Mouse (Mus musculus): ENCODE measurements around the gene Ptgr2. TPM values are rescaled to one million over a fixed set of nuclear protein-coding genes. Genes with fewer than 3 reads are reported as not detected.
A peak's percentile ranks its signal among the peaks of the same experiment; 100 is the strongest.
"Not testable (repeated sequence)": the region's sequence is repeated elsewhere in the genome, so short reads cannot be mapped to it uniquely, and the experiment has no call there.

Ptgr2 gene
- polyA plus RNA-seq, 1 experiment from 2014 or later = 28.3 TPM

DNA sequence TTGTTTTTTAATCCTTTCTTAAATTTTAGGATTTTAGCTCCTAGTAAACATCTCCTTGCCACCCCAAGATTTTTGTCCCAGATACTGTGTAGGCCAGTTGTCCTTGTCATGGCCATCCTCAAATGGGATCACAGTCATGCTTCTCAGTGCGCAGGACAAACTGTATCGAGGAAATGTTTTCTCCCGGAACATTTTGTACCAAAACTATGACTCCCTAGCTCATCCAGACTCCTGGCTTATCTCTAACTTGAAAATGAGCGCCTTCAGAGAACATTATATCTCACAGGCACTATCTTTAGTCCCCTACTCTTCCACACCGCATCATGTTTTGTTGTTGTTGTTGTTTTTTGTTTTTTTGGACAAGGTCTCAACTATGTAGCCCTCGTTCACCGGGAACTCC, 31.0 kb downstream of the Ptgr2 start:
- ATAC-seq (ENCODE audit: insufficient read depth, low FRiP score, low read depth) = no peak
- H3K4me2 ChIP-seq = peak overlapping the region; percentile 67
- no peaks in the 10 kb centered on the region for H3K9me3 ChIP-seq
- WGBS = 26% methylated on average over 7 of the region's 7 CpGs
- peaks cover 12% of the 10 kb centered on the region for H3K4me1 ChIP-seq
- peak overlapping the region; percentile 98; the same call in 1 of the 2 replicates for H3K27ac ChIP-seq
- H3K27me3 ChIP-seq (replicated peaks) = no peaks in the 10 kb centered on the region
- peak overlapping the region; percentile 76 for H3K4me3 ChIP-seq (replicated peaks)
- no peaks in the 10 kb centered on the region for H3K36me3 ChIP-seq
- H3K9ac ChIP-seq = no peak overlapping the region

- peak; percentile 95 for ATAC-seq (ENCODE audit: insufficient read depth, low FRiP score, low read depth)
- peak within 1 kb of the TSS; percentile 76 for H3K4me3 ChIP-seq (replicated peaks)
- peak within 1 kb of the TSS; percentile 67 for H3K4me2 ChIP-seq
- H3K36me3 ChIP-seq = no peaks in the 10 kb centered on the region
- peaks cover 15% of the 10 kb centered on the region for H3K4me1 ChIP-seq
- no peaks in the 10 kb centered on the region for H3K27me3 ChIP-seq (replicated peaks)
- H3K9me3 ChIP-seq = no peaks in the 10 kb centered on the region
- peak within 1 kb of the TSS; percentile 93 for H3K9ac ChIP-seq
- H3K27ac ChIP-seq = peak within 1 kb of the TSS; percentile 98
- WGBS = under 1% methylated on average over 76 of the region's 77 CpGs
Measured at GRCm38 (mm10) chr12:84316721-84317621, 31.9 kb downstream of the Ptgr2 start, which contains the start of gene Zfp410. Zfp410 (plus strand) TSS chr12:84316852.

DNA sequence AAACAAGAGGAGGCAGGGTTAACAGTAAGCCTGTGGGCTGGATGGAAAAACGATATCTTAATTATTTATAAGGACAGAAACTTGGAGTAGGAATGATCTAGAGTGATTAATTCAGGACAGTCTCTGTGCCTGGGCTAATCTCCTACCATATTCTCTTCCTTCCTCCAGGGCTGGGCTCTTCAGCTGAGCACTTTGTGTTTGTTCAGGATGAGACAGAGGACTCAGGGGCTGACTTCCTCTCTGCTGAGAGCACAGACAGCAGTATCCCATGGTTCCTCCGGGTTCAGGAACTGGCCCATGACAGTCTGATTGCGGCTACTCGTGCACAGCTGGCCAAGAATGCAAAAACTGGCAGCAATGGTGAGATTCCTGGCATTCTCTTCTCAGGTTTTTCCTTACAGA, 42.1 kb downstream of the Ptgr2 start:
- H3K4me3 ChIP-seq (replicated peaks) = no peak overlapping the region
- no peak overlapping the region for H3K9ac ChIP-seq
- H3K36me3 ChIP-seq = peaks cover 27% of the 10 kb centered on the region
- no peak for ATAC-seq (ENCODE audit: insufficient read depth, low FRiP score, low read depth)
- WGBS = 63% methylated on average over 4 of the region's 4 CpGs
- H3K9me3 ChIP-seq = no peaks in the 10 kb centered on the region
- H3K4me2 ChIP-seq = no peak overlapping the region
- no peaks in the 10 kb centered on the region for H3K4me1 ChIP-seq
- H3K27me3 ChIP-seq (replicated peaks) = no peaks in the 10 kb centered on the region
- no peak overlapping the region for H3K27ac ChIP-seq

DNA sequence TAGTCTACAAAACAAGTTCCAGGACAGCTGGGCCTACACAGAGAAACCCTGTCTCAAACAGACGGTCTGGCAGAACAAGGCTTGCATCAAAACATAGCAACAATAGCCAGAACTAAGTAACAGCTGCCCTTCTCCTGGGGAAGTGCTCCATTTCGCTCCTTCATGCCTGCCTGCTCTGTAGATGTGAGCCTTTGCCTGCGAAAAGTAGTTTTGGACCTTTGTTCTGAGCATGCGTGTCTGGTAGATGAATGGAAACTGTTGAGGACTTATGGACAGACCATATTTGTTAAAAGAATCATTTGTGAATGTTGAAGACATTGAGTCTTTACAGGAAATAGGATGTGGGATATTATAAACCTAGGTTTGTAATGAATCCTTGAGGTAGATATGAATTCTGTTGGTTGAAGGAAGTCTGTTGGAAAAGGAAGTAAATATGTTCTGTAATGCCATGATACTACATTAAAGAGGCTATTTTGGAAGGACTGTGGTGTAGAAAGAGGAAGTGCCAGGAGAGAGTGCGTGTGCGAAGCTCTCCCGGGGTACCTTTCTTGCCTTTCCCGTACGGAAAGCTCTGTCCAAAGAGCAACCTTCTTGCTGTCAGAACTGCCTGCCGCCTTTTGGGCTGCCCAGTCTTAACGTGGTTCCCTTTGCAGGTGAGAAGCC, 52.1 kb downstream of the Ptgr2 start:
- Histone ChIP-seq H3K9me3 (no peaks in the 10 kb centered on the region), H3K27me3 (replicated peaks) (no peaks in the 10 kb centered on the region), H3K4me1 (no peaks in the 10 kb centered on the region), H3K9ac (no peak overlapping the region), H3K27ac (no peak overlapping the region), H3K36me3 (peaks cover 52% of the 10 kb centered on the region), H3K4me2 (no peak overlapping the region), H3K4me3 (replicated peaks) (no peak overlapping the region)
- WGBS = 89% methylated on average over 11 of the region's 11 CpGs
- ATAC-seq (ENCODE audit: insufficient read depth, low FRiP score, low read depth) = no peak

- 44% methylated on average over 2 of the region's 2 CpGs for WGBS
- Histone ChIP-seq H3K4me2 (no peak overlapping the region), H3K9ac (no peak overlapping the region), H3K27me3 (replicated peaks) (no peaks in the 10 kb centered on the region), H3K36me3 (peaks cover 20% of the 10 kb centered on the region), H3K4me3 (replicated peaks) (no peak overlapping the region), H3K27ac (no peak overlapping the region), H3K4me1 (no peaks in the 10 kb centered on the region), H3K9me3 (no peaks in the 10 kb centered on the region)
- peak; percentile 60; the same call in 1 of the 2 replicates for ATAC-seq (ENCODE audit: insufficient read depth, low FRiP score, low read depth)
Measured at GRCm38 (mm10) chr12:84347192-84347591, 62.2 kb downstream of the Ptgr2 start.

DNA sequence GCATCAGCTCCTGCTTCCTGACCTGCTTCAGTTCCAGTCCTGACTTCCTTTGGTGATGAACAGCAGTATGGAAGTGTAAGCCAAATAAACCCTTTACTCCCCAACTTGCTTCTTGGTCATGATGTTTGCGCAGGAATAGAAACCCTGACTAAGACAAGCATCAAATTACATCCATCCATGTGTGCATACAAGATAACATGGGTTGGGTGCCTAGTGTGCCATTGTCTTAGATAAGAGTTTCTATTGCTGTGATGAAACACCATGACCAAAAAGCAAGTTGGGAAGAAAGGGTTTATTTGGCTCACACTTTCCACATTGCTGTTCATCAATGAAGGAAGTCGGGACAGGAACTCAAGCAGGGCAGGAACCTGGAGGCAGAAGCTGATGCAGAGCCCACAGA, 73.7 kb downstream of the Ptgr2 start:
- H3K9ac ChIP-seq; H3K27me3 ChIP-seq (replicated peaks); H3K9me3 ChIP-seq; H3K27ac ChIP-seq; H3K4me3 ChIP-seq (replicated peaks); H3K4me2 ChIP-seq; H3K36me3 ChIP-seq; H3K4me1 ChIP-seq; ATAC-seq (ENCODE audit: insufficient read depth, low FRiP score, low read depth): not testable (repeated sequence)
- 71% methylated on average over 2 of the region's 2 CpGs for WGBS

- under 1% methylated on average over 51 of the region's 51 CpGs for WGBS
- Histone ChIP-seq H3K4me3 (replicated peaks) (peak within 1 kb of the TSS; percentile 99), H3K4me2 (peak within 1 kb of the TSS; percentile 78), H3K27me3 (replicated peaks) (no peaks in the 10 kb centered on the region), H3K9ac (peak within 1 kb of the TSS; percentile 82), H3K27ac (peak within 1 kb of the TSS; percentile 58), H3K4me1 (peaks cover 9% of the 10 kb centered on the region; the same call in 1 of the 2 replicates), H3K36me3 (peaks cover under 1% of the 10 kb centered on the region; the same call in 1 of the 2 replicates), H3K9me3 (no peaks in the 10 kb centered on the region)
- peak; percentile 98 for ATAC-seq (ENCODE audit: insufficient read depth, low FRiP score, low read depth)
Measured at GRCm38 (mm10) chr12:84361555-84362489, 76.8 kb downstream of the Ptgr2 start, which contains the start of the genes Coq6 and Fam161b. Coq6 (plus strand) TSS chr12:84361657. Fam161b (minus strand) TSS chr12:84361833.

DNA sequence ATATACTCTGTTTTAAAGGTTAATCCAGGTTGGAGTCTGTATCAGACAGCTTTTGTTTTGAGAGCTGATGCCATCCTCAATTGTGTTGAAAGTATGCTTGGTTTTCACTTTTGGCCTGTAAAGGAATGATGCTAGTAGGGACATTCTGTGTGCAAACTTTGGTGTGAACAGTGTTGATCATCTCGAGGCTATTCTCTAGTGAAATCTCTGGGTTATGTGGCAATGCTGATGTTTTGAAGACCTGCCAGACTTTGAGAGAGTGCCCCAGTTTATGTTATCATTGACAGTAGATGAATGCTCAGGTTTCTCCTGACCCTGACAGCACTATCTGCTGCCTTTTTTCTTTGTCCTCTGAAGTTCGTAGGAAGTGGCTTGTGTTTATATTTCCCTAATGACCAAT, 77.8 kb downstream of the Ptgr2 start:
- Histone ChIP-seq H3K4me3 (replicated peaks) (peak overlapping the region; percentile 99; the same call in 1 of the 2 replicates), H3K27ac (no peak overlapping the region), H3K27me3 (replicated peaks) (no peaks in the 10 kb centered on the region), H3K9ac (no peak overlapping the region), H3K36me3 (peaks cover 9% of the 10 kb centered on the region; the same call in 1 of the 2 replicates), H3K4me2 (peak overlapping the region; percentile 78), H3K9me3 (no peaks in the 10 kb centered on the region), H3K4me1 (peaks cover 9% of the 10 kb centered on the region; the same call in 1 of the 2 replicates)
- no peak for ATAC-seq (ENCODE audit: insufficient read depth, low FRiP score, low read depth)
- WGBS = 34% methylated on average over 2 of the region's 2 CpGs

- Histone ChIP-seq H3K27me3 (replicated peaks) (no peaks in the 10 kb centered on the region), H3K4me1 (peaks cover 9% of the 10 kb centered on the region; the same call in 1 of the 2 replicates), H3K4me2 (no peak overlapping the region), H3K36me3 (peaks cover 17% of the 10 kb centered on the region; the same call in 1 of the 2 replicates), H3K9me3 (no peaks in the 10 kb centered on the region), H3K27ac (no peak overlapping the region), H3K9ac (no peak overlapping the region), H3K4me3 (replicated peaks) (no peak overlapping the region)
- ATAC-seq (ENCODE audit: insufficient read depth, low FRiP score, low read depth) = no peak
- 81% methylated on average over 9 of the region's 9 CpGs for WGBS
Measured at GRCm38 (mm10) chr12:84364291-84364690, 79.3 kb downstream of the Ptgr2 start.

DNA sequence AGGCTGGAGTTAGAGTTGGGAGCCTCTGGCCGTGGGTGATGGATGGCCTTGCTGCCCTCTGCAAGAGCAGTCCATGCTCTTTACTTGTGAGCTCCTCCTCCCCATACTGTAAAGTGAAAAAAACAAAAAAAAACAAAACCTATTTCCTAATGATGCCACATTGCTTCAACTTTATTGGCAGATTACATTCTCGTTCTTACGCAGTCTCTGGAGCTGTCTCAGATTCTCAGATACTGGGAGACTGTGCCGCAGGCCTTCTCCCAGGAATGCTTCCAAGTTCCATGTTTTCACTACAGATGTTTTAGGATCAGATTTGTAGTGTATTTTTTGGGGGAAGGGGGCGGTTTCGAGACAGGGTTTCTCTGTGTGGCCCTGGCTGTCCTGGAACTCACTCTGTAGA, 80.1 kb downstream of the Ptgr2 start:
- Histone ChIP-seq H3K27ac (no peak overlapping the region), H3K4me3 (replicated peaks) (no peak overlapping the region), H3K9ac (no peak overlapping the region), H3K4me1 (peaks cover 9% of the 10 kb centered on the region; the same call in 1 of the 2 replicates), H3K4me2 (no peak overlapping the region), H3K9me3 (no peaks in the 10 kb centered on the region), H3K27me3 (replicated peaks) (no peaks in the 10 kb centered on the region), H3K36me3 (peaks cover 21% of the 10 kb centered on the region)
- no peak for ATAC-seq (ENCODE audit: insufficient read depth, low FRiP score, low read depth)
- 90% methylated on average over 6 of the region's 6 CpGs for WGBS

All from stomach, embryonic 15.5 days (tissue).